10 mouse cellular contexts compared by ENCODE assay signal in genomic region chr2:148441421-148441820, GRCm38 (mm10). TPM values are rescaled to one million over a fixed set of nuclear protein-coding genes. Genes with fewer than 3 reads are reported as not detected.
A peak's percentile ranks its signal among the peaks of the same experiment; 100 is the strongest.
DNase-seq lines count a peak whose midpoint lies in the region; ATAC-seq and TF ChIP-seq lines count a peak whose summit lies in the region.
"Had no signal": no experiment of that assay in that cellular context is flagged by ENCODE, and none has a peak within 500 bp of the region (broad histone marks: within the 10 kb centered on the region; RNA-seq: fewer than 3 reads in every experiment).

No protein-coding gene starts in this region.

- H3K4me1 ChIP-seq in hindbrain, embryonic 14.5 days (replicated peaks; ENCODE audit: control insufficient read depth, insufficient read depth, low read length): no peaks in the 10 kb centered on the region
- no peaks in the 10 kb centered on the region for H3K4me1 ChIP-seq in hindbrain, embryonic 11.5 days (replicated peaks; ENCODE audit: control insufficient read depth, insufficient read depth, low read length)
- H3K4me1 ChIP-seq in neural tube, embryonic 13.5 days (replicated peaks): no peaks in the 10 kb centered on the region
- H3K4me1 ChIP-seq in intestine, embryonic 14.5 days (replicated peaks; ENCODE audit: control insufficient read depth, insufficient read depth, low read length): no peaks in the 10 kb centered on the region
- H3K4me1 ChIP-seq in small intestine, adult 2 months (ENCODE audit: control insufficient read depth, insufficient read depth, insufficient read length, low read length): no peaks in the 10 kb centered on the region
- H3K4me1 ChIP-seq in forebrain, embryonic 15.5 days: no peaks in the 10 kb centered on the region

- TF ChIP-seq CTCF in small intestine, adult 2 months (IDR thresholded peaks at IDR 0.05; ENCODE audit: extremely low read depth, insufficient read length, insufficient replicate concordance, low read depth, low read length): no peak

- no peak for DNase-seq in hindbrain, embryonic 14.5 days (ENCODE audit: low spot score)
- no peak for DNase-seq in hindbrain, embryonic 11.5 days (ENCODE audit: low spot score)
- no peak for DNase-seq in neural tube, embryonic 10.5 days (ENCODE audit: extremely low spot score, low spot score)
- DNase-seq in intestine, embryonic 14.5 days (ENCODE audit: low spot score): no peak
- no peak for DNase-seq in cerebellum, postnatal 25 days
- DNase-seq: cerebellum, adult 11-12 months; right cerebral cortex, adult 18-20 months had no signal

- H3K36me3 ChIP-seq in hindbrain, embryonic 14.5 days (replicated peaks; ENCODE audit: control insufficient read depth, insufficient read depth): no peaks in the 10 kb centered on the region
- H3K36me3 ChIP-seq in hindbrain, embryonic 11.5 days (ENCODE audit: control insufficient read depth, insufficient read depth, low read length): no peaks in the 10 kb centered on the region
- H3K36me3 ChIP-seq in neural tube, embryonic 13.5 days: no peaks in the 10 kb centered on the region
- no peaks in the 10 kb centered on the region for H3K36me3 ChIP-seq in intestine, embryonic 14.5 days (ENCODE audit: control insufficient read depth, insufficient read depth, low read length)
- H3K36me3 ChIP-seq in small intestine, adult 2 months (ENCODE audit: control insufficient read depth, insufficient read depth, low read length): no peaks in the 10 kb centered on the region
- no peaks in the 10 kb centered on the region for H3K36me3 ChIP-seq in forebrain, embryonic 15.5 days

- no peak overlapping the region for H3K9ac ChIP-seq in hindbrain, embryonic 14.5 days
- H3K9ac ChIP-seq in hindbrain, embryonic 11.5 days (ENCODE audit: low read depth, low read length): no peak overlapping the region
- H3K9ac ChIP-seq in neural tube, embryonic 13.5 days: 0 out of 2 replicates have a peak overlapping the region, but pooled peaks have one; percentile 26
- H3K9ac ChIP-seq in intestine, embryonic 14.5 days (ENCODE audit: low read length): no peak overlapping the region
- no peak overlapping the region for H3K9ac ChIP-seq in forebrain, embryonic 15.5 days (replicated peaks)

- no peak for ATAC-seq in hindbrain, embryonic 14.5 days (ENCODE audit: low FRiP score)
- no peak for ATAC-seq in hindbrain, embryonic 11.5 days (ENCODE audit: low FRiP score)
- ATAC-seq in neural tube, embryonic 13.5 days (ENCODE audit: low read depth): no peak
- no peak for ATAC-seq in intestine, embryonic 14.5 days (replicated peaks; ENCODE audit: low FRiP score, low TSS enrichment, low read depth)
- ATAC-seq in forebrain, embryonic 15.5 days (replicated peaks): no peak

- H3K27ac ChIP-seq in hindbrain, embryonic 14.5 days: no peak overlapping the region; the same call in 1 of the 2 replicates
- no peak overlapping the region for H3K27ac ChIP-seq in hindbrain, embryonic 11.5 days (ENCODE audit: low read depth, low read length)
- H3K27ac ChIP-seq in neural tube, embryonic 13.5 days (replicated peaks): 0 out of 2 replicates have a peak overlapping the region, but pooled peaks have one; percentile 2
- H3K27ac ChIP-seq in intestine, embryonic 14.5 days (ENCODE audit: low read depth): no peak overlapping the region
- peak overlapping the region; percentile 69; the same call in 1 of the 2 replicates for H3K27ac ChIP-seq in small intestine, adult 2 months (ENCODE audit: insufficient read depth, low read depth, low read length)
- H3K27ac ChIP-seq in forebrain, embryonic 15.5 days (replicated peaks): no peak overlapping the region

- no peaks in the 10 kb centered on the region for H3K27me3 ChIP-seq in hindbrain, embryonic 14.5 days (ENCODE audit: control insufficient read depth, insufficient read depth, low read length)
- H3K27me3 ChIP-seq in hindbrain, embryonic 11.5 days (ENCODE audit: control insufficient read depth, insufficient read depth, low read length): no peaks in the 10 kb centered on the region
- H3K27me3 ChIP-seq in neural tube, embryonic 13.5 days: no peaks in the 10 kb centered on the region
- no peaks in the 10 kb centered on the region for H3K27me3 ChIP-seq in intestine, embryonic 14.5 days (replicated peaks; ENCODE audit: control insufficient read depth, insufficient read depth, low read length)
- H3K27me3 ChIP-seq in small intestine, adult 2 months (ENCODE audit: control insufficient read depth, insufficient read depth, low read length): no peaks in the 10 kb centered on the region
- H3K27me3 ChIP-seq in forebrain, embryonic 15.5 days: no peaks in the 10 kb centered on the region

- WGBS in hindbrain, embryonic 14.5 days: 93% methylated on average over 10 of the region's 10 CpGs
- WGBS in hindbrain, embryonic 11.5 days: 85% methylated on average over 10 of the region's 10 CpGs
- 85% methylated on average over 10 of the region's 10 CpGs for WGBS in neural tube, embryonic 13.5 days
- WGBS in intestine, embryonic 14.5 days: 84% methylated on average over 10 of the region's 10 CpGs
- 80% methylated on average over 10 of the region's 10 CpGs for WGBS in small intestine, adult 2 months
- WGBS in forebrain, embryonic 15.5 days: 89% methylated on average over 10 of the region's 10 CpGs

- H3K4me3 ChIP-seq in hindbrain, embryonic 14.5 days (replicated peaks; ENCODE audit: low read length): peak overlapping the region; percentile 8; the same call in 1 of the 2 replicates
- no peak overlapping the region for H3K4me3 ChIP-seq in hindbrain, embryonic 11.5 days (ENCODE audit: low read depth, low read length)
- peak overlapping the region; percentile 21 for H3K4me3 ChIP-seq in neural tube, embryonic 13.5 days
- peak overlapping the region; percentile 15 for H3K4me3 ChIP-seq in intestine, embryonic 14.5 days (ENCODE audit: low read depth, low read length)
- peak overlapping the region; percentile 60 for H3K4me3 ChIP-seq in small intestine, adult 2 months (ENCODE audit: low read depth, low read length)
- H3K4me3 ChIP-seq in forebrain, embryonic 15.5 days: no peak overlapping the region

- TF ChIP-seq POLR2A in small intestine, adult 2 months (IDR thresholded peaks at IDR 0.05; ENCODE audit: low read depth, low read length): no peak

- H3K4me2 ChIP-seq in hindbrain, embryonic 14.5 days (replicated peaks): no peak overlapping the region
- no peak overlapping the region for H3K4me2 ChIP-seq in hindbrain, embryonic 11.5 days (replicated peaks; ENCODE audit: low read depth, low read length)
- 0 out of 2 replicates have a peak overlapping the region, but pooled peaks have one; percentile 7 for H3K4me2 ChIP-seq in neural tube, embryonic 13.5 days
- no peak overlapping the region for H3K4me2 ChIP-seq in intestine, embryonic 14.5 days (ENCODE audit: low read length)
- no peak overlapping the region for H3K4me2 ChIP-seq in forebrain, embryonic 15.5 days (replicated peaks)

- no peaks in the 10 kb centered on the region for H3K9me3 ChIP-seq in hindbrain, embryonic 14.5 days (ENCODE audit: control insufficient read depth, low read length)
- no peaks in the 10 kb centered on the region for H3K9me3 ChIP-seq in hindbrain, embryonic 11.5 days (ENCODE audit: control insufficient read depth, low read length)
- no peaks in the 10 kb centered on the region for H3K9me3 ChIP-seq in neural tube, embryonic 13.5 days
- H3K9me3 ChIP-seq in intestine, embryonic 14.5 days (ENCODE audit: control insufficient read depth, low read length): no peaks in the 10 kb centered on the region
- no peaks in the 10 kb centered on the region for H3K9me3 ChIP-seq in forebrain, embryonic 15.5 days

RNA-seq across cellular contexts. Expression of gene Cd93, which starts 1.9 kb away (rescaled TPM):
- 10.1 and 10.3 TPM in 2 replicates for polyA plus RNA-seq in hindbrain, embryonic 14.5 days (2014; fragmentation: Nextera tagmentation; extraction: Ambion mirVana)
- polyA plus RNA-seq in hindbrain, embryonic 11.5 days (2014; fragmentation: Nextera tagmentation; extraction: Ambion mirVana): 6.2 and 7.5 TPM in 2 replicates
- polyA plus RNA-seq in neural tube, embryonic 13.5 days (2015; fragmentation: Nextera tagmentation; extraction: Ambion mirVana): 9.2 TPM in 2 replicates
- 10.4 and 10.6 TPM in 2 replicates for polyA plus RNA-seq in intestine, embryonic 14.5 days (2014; fragmentation: Nextera tagmentation; extraction: Ambion mirVana)
- polyA plus RNA-seq in small intestine, adult 2 months (2012; rRNA removed): 1.4 and 2.5 TPM in 2 replicates
- polyA plus RNA-seq in forebrain, embryonic 15.5 days (2015; fragmentation: Nextera tagmentation; extraction: Ambion mirVana): 6.2 and 6.5 TPM in 2 replicates

RNA-seq across cellular contexts. Expression of gene Thbd, which starts 33.4 kb away (rescaled TPM):
- 8.2 and 8.5 TPM in 2 replicates for polyA plus RNA-seq in hindbrain, embryonic 14.5 days (2014; fragmentation: Nextera tagmentation; extraction: Ambion mirVana)
- 6.8 and 7.4 TPM in 2 replicates for polyA plus RNA-seq in hindbrain, embryonic 11.5 days (2014; fragmentation: Nextera tagmentation; extraction: Ambion mirVana)
- polyA plus RNA-seq in neural tube, embryonic 13.5 days (2015; fragmentation: Nextera tagmentation; extraction: Ambion mirVana): 8.7 and 10.0 TPM in 2 replicates
- polyA plus RNA-seq in intestine, embryonic 14.5 days (2014; fragmentation: Nextera tagmentation; extraction: Ambion mirVana): 53.0 and 54.1 TPM in 2 replicates
- polyA plus RNA-seq in small intestine, adult 2 months (2012; rRNA removed): 13.5 and 15.2 TPM in 2 replicates
- polyA plus RNA-seq in forebrain, embryonic 15.5 days (2015; fragmentation: Nextera tagmentation; extraction: Ambion mirVana): 5.0 and 5.3 TPM in 2 replicates

RNA-seq across cellular contexts. Expression of gene Sstr4, which starts 46.3 kb away (rescaled TPM):
- polyA plus RNA-seq in hindbrain, embryonic 14.5 days (2014; fragmentation: Nextera tagmentation; extraction: Ambion mirVana): 3.7 and 4.1 TPM in 2 replicates
- polyA plus RNA-seq in hindbrain, embryonic 11.5 days (2014; fragmentation: Nextera tagmentation; extraction: Ambion mirVana): 0.75 and 0.85 TPM in 2 replicates
- polyA plus RNA-seq in neural tube, embryonic 13.5 days (2015; fragmentation: Nextera tagmentation; extraction: Ambion mirVana): 1.7 and 2.9 TPM in 2 replicates
- polyA plus RNA-seq in intestine, embryonic 14.5 days (2014; fragmentation: Nextera tagmentation; extraction: Ambion mirVana): 3.2 and 3.5 TPM in 2 replicates
- polyA plus RNA-seq in small intestine, adult 2 months (2012; rRNA removed): 0.50 and 0.85 TPM in 2 replicates
- polyA plus RNA-seq in forebrain, embryonic 15.5 days (2015; fragmentation: Nextera tagmentation; extraction: Ambion mirVana): 1.2 and 1.5 TPM in 2 replicates

Comparison
In these comparisons a context has a peak if more than half of its experiments do, and no peak if none do; other contexts are left out.
1. H3K4me3 ChIP-seq: peak in hindbrain, embryonic 14.5 days (single experiment), neural tube, embryonic 13.5 days (single experiment), intestine, embryonic 14.5 days (single experiment) and small intestine, adult 2 months (single experiment); none in hindbrain, embryonic 11.5 days (single experiment) and forebrain, embryonic 15.5 days (single experiment).
2. H3K27ac ChIP-seq: peak in neural tube, embryonic 13.5 days (single experiment) and small intestine, adult 2 months (single experiment); none in hindbrain, embryonic 14.5 days (single experiment), hindbrain, embryonic 11.5 days (single experiment), intestine, embryonic 14.5 days (single experiment) and forebrain, embryonic 15.5 days (single experiment).